Mouse (Mus musculus) forebrain, embryonic 16.5 days (tissue): ENCODE measurements around the gene Camsap2. TPM values are rescaled to one million over a fixed set of nuclear protein-coding genes. Genes with fewer than 3 reads are reported as not detected.

Experiments
- ATAC-seq: fragments of 200-750 bp; cut with Nextera tagmentation; 2 replicates; pipeline ENCODE4 v1.8.0; 2017; ENCODE audit warnings: mild to moderate bottlenecking, moderate library complexity
- H3K27ac ChIP-seq: fragments of 300-500 bp; sonication (generic); 2 replicates; pipeline ENCODE4 v1.5.1; 2014; ENCODE audit warnings: low read length, control low read depth
- H3K27me3 ChIP-seq: fragments of 300-500 bp; sonication (generic); replicated peaks from 2 replicates; pipeline ENCODE4 v1.6.1; 2014; ENCODE audit warnings: low read length; ENCODE audit not compliant: control insufficient read depth, insufficient read depth
- H3K36me3 ChIP-seq: fragments of 300-500 bp; sonication (generic); 2 replicates; pipeline ENCODE4 v1.6.1; 2014; ENCODE audit not compliant: control insufficient read depth, insufficient read depth
- H3K4me1 ChIP-seq: fragments of 300-500 bp; sonication (generic); replicated peaks from 2 replicates; pipeline ENCODE4 v1.6.1; 2014; ENCODE audit warnings: low read length; ENCODE audit not compliant: control insufficient read depth, insufficient read depth
- H3K4me2 ChIP-seq: fragments of 300-500 bp; sonication (generic); 2 replicates; pipeline ENCODE4 v1.6.1; 2014; ENCODE audit warnings: mild to moderate bottlenecking, low read length, control low read depth
- H3K4me3 ChIP-seq: fragments of 300-500 bp; sonication (generic); replicated peaks from 2 replicates; pipeline ENCODE4 v1.5.1; 2014; ENCODE audit warnings: mild to moderate bottlenecking, low read length, control low read depth
- H3K9ac ChIP-seq: fragments of 300-500 bp; sonication (generic); replicated peaks from 2 replicates; pipeline ENCODE4 v1.6.1; 2014; ENCODE audit warnings: low read depth, low read length, control low read depth
- H3K9me3 ChIP-seq: fragments of 300-500 bp; sonication (generic); 2 replicates; pipeline ENCODE4 v1.6.1; 2016; ENCODE audit warnings: low read length; ENCODE audit not compliant: control insufficient read depth
- WGBS: fragments of 180-500 bp; shearing (Covaris S2); extraction: QIAGEN DNeasy Blood & Tissue Kit; methylation state at CpG from one replicate; pipeline ENCODE4 v1.1.7; 2014; 5-methylcytosine and 5-hydroxymethylcytosine counted together
- polyA plus RNA-seq: library from polyadenylated mRNA; unstranded; fragments of >200 nt; fragmentation: Nextera tagmentation; extraction: Ambion mirVana; gene quantifications from 2 replicates; pipeline ENCODE4 v1.2.1, GENCODE M21; 2015

Gene Camsap2
- polyA plus RNA-seq, 1 experiment from 2014 or later = 30.8 TPM

- Histone ChIP-seq H3K27me3 (no peaks in the 10 kb centered on the region), H3K36me3 (no peaks in the 10 kb centered on the region; the same call in none of the 2 replicates), H3K4me2 (no peak overlapping the region), H3K4me1 (peaks cover 28% of the 10 kb centered on the region), H3K9ac (no peak overlapping the region), H3K27ac (no peak overlapping the region), H3K9me3 (no peaks in the 10 kb centered on the region), H3K4me3 (no peak overlapping the region)
- 96% methylated on average over 8 of the region's 8 CpGs for WGBS
- no peak for ATAC-seq
These were observed 119.3 kb downstream of the Camsap2 start for GRCm38 (mm10) chr1:136226626-136227025.

- H3K27ac ChIP-seq = no peak overlapping the region
- H3K36me3 ChIP-seq = no peaks in the 10 kb centered on the region; the same call in none of the 2 replicates
- H3K4me2 ChIP-seq = no peak overlapping the region
- no peaks in the 10 kb centered on the region for H3K27me3 ChIP-seq
- H3K4me1 ChIP-seq = peaks cover 22% of the 10 kb centered on the region
- no peak overlapping the region for H3K4me3 ChIP-seq
- H3K9ac ChIP-seq = no peak overlapping the region
- ATAC-seq = no peak
- WGBS = 93% methylated on average over 8 of the region's 8 CpGs
- no peaks in the 10 kb centered on the region for H3K9me3 ChIP-seq
These were observed 120.1 kb downstream of the Camsap2 start for GRCm38 (mm10) chr1:136225846-136226245.

GRCm38 (mm10) chr1:136223758-136224342, 122.1 kb downstream of the Camsap2 start:
- Histone ChIP-seq H3K4me2 (no peak overlapping the region), H3K4me1 (peaks cover 7% of the 10 kb centered on the region), H3K9ac (no peak overlapping the region), H3K27me3 (no peaks in the 10 kb centered on the region), H3K4me3 (no peak overlapping the region), H3K36me3 (no peaks in the 10 kb centered on the region; the same call in none of the 2 replicates), H3K9me3 (no peaks in the 10 kb centered on the region), H3K27ac (no peak overlapping the region)
- no peak for ATAC-seq
- 93% methylated on average over 10 of the region's 10 CpGs for WGBS

- ATAC-seq = no peak
- H3K27me3 ChIP-seq = no peaks in the 10 kb centered on the region
- no peak overlapping the region for H3K27ac ChIP-seq
- H3K4me2 ChIP-seq = no peak overlapping the region
- no peak overlapping the region for H3K9ac ChIP-seq
- H3K36me3 ChIP-seq = no peaks in the 10 kb centered on the region; the same call in none of the 2 replicates
- WGBS = 92% methylated on average over 10 of the region's 10 CpGs
- H3K4me1 ChIP-seq = no peaks in the 10 kb centered on the region
- H3K4me3 ChIP-seq = no peak overlapping the region
- H3K9me3 ChIP-seq = no peaks in the 10 kb centered on the region
These were observed 123.5 kb downstream of the Camsap2 start for GRCm38 (mm10) chr1:136222386-136222785.

- H3K4me1 ChIP-seq = no peaks in the 10 kb centered on the region
- H3K9me3 ChIP-seq = no peaks in the 10 kb centered on the region
- WGBS = 79% methylated on average over 10 of the region's 10 CpGs
- H3K27me3 ChIP-seq = no peaks in the 10 kb centered on the region
- no peak overlapping the region for H3K27ac ChIP-seq
- H3K4me2 ChIP-seq = no peak overlapping the region
- no peak overlapping the region for H3K9ac ChIP-seq
- ATAC-seq = no peak
- H3K36me3 ChIP-seq = no peaks in the 10 kb centered on the region; the same call in none of the 2 replicates
- no peak overlapping the region for H3K4me3 ChIP-seq
These were observed 125.7 kb downstream of the Camsap2 start for GRCm38 (mm10) chr1:136220037-136220871.

Other genes starting within 250 kb of the Camsap2 start
- gene Kif21b, start 214.7 kb downstream of the Camsap2 start, polyA plus RNA-seq = 78.3 and 80.5 TPM in 2 replicates
- gene Mroh3, start 133.3 kb downstream of the Camsap2 start, polyA plus RNA-seq = 0.16 TPM in 1 of 2 replicates, not detected in the other
- 4.2 and 5.2 TPM in 2 replicates for gene Inava, start 111.8 kb downstream of the Camsap2 start, polyA plus RNA-seq
- gene Gpr25, start 85.2 kb downstream of the Camsap2 start, polyA plus RNA-seq = not detected in 2 replicates
- 17.2 and 19.0 TPM in 2 replicates for gene Ddx59, start 69.2 kb upstream of the Camsap2 start, polyA plus RNA-seq
- 1.7 and 2.4 TPM in 2 replicates for gene Kif14, start 120.2 kb upstream of the Camsap2 start, polyA plus RNA-seq